Mouse (Mus musculus) cerebellum, adult 11-12 months (tissue): ENCODE measurements around the gene Zfp13.
"Not testable (repeated sequence)": the region's sequence is repeated elsewhere in the genome, so short reads cannot be mapped to it uniquely, and the experiment has no call there.

Experiments used
- DNase-seq: peaks from one replicate; pipeline ENCODE4 v3.0.0; 2022

Zfp13 gene

DNA sequence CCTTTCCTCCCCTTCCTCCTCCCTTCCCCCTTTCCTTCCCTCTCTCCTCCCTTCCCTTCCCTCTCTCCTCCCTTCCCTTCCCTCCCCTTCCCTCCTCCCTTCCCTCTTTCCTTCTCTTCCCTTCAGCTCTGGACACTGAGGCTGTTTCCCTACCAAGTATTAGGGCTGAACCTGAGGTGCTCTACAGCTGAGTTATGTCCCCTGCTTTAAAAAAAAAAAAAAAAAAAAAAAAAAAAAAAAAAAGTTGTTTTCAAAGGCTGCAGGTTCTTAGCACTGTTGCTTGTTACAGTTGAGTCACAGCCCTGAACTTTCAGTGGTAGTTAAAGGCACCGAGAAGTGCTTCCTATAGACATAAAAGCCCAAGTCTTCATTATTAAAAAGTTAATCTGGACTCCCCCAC is 67.9 kb downstream of the Zfp13 start:
- DNase-seq = not testable (repeated sequence)
